Mouse (Mus musculus): ENCODE results near the gene Usp43.

Usp43 gene

DNA sequence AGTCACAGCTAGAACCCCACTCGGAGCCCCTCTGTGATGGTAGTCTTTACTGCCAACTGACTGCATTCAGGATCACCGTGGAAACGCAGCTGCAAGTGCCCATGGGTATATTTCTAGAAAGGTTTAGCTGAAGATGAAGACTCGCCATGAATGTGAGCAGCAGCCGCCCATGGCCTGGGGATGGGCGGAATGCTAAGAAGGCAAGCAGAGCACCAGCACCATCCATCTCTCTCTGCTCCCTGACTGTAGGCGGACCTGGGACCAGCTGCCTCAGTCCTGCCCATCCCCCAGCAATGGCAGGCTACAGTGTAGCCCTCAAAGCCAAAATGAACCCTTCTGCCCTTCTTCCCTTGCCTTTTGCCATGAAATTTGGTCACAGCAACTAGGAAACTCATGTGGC is 26.3 kb downstream of the Usp43 start:
- DNase-seq, result no peak

DNA sequence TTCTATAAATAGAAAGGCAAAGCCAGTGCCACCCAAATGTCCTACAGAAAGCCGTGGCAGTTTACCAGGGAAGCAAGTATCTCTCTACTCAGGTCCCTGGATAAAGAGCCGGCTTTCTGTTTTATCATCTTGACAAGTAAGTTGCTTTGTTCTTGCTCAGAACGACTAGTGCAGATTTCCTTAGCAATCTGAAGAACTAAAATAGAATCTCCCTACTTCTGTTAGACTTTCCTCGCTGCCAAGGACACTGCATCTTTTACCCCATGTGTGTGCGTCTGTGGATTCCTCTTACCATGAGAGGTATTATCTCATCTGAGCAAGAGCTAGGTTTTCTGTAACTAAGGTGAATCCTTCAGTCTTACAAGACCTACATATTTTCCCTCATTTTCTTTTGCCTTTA is 33.4 kb downstream of the Usp43 start:
- no peak for DNase-seq

DNA sequence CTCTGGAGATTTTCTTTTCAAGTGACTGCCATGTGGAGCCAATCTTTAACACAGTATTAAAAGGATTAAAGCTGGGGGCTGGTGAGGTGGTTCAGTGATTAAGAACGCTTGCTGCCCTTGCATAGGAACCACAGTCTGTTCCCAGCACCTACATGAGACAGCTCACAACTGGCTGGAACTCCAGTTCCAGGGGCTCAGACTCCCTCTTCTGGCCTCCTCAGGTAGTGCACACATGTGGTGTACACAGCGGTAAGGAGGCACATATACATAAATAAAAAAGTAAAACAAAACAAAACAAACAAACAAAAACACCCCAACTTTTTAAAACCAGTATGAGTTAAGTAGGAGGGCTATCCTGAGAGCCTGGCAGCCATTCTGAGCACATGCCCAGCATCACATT is 36.0 kb downstream of the Usp43 start:
- no peak for DNase-seq

DNA sequence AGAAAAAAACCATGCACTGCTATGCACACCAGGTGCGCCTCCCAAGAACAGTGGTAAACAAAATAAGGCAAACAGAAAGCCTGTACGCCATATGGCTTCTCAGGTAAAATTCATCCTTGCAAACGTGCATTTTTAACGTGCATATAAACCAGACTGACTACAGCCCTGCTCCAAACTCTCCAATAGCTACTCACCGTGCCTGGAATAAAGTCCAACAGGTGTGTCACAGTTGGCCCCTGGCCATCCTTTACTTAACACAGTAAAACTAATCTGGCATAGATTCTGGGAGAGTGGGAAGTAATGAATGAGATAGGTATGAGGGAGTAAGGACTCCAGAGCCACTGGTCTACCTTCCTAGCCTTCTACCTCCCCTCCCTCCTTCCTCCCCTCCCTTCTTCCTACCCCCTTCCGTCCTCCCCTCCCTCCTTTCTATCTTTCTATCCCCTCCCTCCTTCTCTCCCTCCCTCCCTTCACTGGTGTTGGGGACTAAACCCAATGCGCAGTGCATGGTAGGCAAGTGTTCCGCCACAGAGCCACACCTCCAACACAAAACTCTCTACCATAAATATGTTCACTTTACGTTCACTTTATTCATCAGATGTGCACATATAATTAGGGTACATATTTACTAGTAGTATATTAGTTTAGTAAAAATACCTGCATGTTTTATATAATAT is 56.3 kb downstream of the Usp43 start:
- DNase-seq, result no peak

DNA sequence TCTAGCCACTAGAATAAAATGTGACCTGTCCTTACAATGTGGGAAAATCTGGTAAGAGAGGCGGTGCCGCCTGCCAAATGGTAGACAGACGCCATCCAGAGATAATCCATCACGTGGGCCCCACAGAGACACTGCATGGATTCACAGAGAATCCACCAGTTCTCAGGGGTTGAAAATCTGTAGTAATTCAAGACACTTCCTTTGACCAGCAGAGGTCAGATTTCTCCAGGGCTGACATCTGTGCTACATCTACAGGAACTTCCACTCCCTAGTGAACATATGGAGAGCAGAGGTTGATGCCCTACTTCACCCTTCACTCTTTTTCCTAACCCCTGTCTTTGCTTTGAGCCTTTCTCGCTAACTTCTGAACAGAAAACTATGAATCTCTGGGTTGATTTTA is 56.9 kb downstream of the Usp43 start:
- no peak for DNase-seq

DNA sequence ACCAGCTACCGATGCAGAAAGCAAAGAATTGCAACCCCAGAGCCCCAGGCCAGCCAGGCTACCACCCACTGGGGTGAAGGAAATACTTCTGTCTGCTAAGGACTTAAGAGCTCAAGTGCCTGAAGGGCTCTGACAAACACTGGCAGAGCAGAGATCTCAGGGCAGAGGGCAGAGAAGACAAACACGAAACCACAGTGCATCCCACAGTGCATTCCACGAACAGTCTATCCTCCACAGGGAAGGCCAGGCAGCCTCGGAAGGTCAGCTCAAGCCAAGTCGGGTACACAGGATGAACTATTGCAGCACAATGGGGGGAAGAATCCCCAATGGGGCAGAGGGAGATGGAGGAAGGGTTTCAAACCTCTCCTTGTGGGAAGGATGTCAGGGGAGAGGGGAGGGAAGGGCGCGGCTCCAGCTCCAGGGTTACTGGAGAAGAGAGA is 60.5 kb downstream of the Usp43 start:
- no peak for DNase-seq

DNA sequence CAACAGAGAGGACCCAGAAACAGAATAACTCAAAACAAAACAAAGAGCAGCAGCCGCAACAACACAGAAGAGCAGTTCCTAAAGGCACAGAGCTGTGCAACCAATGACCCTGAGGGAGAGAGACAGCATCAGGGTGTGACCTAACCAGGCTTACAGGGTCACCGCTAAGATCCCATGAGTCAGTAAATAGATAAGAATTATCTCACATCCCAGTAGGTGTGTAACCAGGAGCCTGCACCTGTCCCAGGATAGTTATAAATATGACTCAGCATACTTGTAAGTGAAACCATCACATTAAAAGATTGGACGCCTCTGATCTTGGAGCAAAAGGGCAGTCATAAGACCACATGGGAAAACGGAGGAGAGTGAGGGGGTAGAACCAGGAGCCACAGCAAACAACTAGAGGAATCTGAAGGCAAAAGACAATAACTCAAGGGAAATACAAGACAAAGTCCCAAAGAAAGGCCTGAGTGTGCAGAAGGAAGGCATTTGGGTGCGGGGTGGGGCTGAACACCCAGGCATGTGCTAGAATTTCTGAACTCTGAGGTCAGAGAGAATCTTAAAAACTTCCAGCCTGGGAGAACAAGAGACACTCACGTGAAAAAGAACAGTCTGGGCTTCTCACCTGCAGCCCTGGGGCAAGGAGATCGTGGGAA is 61.1 kb downstream of the Usp43 start:
- DNase-seq, result no peak

DNA sequence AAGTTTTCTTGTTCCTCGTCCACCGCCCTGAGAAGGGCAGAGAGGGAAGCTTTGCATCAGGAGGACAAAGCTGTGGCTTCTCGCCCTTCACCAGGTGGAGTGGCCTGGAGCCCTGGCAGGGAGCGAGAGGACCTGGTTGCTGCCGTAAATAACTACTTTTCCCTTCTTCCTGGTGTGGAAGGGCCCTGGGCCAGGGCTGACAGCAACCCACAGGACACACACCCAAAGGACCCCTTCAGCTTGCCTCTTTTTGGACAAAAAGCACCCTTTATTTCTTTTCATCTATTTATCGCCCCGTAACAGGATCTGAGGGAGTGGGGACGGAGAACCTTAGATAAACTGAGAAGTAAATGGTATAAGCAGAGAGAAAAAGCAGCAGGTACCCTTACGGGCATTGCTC is 63.4 kb downstream of the Usp43 start:
- DNase-seq, result no peak

DNA sequence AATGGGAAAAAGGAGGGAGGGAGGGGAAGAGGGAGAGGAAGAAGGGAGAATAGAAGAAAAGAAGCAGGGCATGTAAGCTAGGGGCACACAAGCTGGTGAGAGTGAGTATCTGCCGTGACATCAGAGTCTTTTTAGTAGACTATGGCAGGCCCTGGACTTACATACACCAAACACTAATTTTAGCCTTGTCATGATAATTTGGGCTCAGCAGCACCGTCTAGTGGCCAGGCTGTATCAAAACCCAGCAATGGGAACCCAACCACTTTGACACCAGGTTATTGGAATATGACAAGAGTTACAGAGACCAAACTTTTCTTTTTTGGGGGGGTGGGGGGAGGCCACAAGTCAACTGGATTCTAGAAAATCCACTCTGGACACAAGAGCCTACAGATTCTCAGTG is 66.9 kb downstream of the Usp43 start:
- peak; percentile 11 to 23 for DNase-seq

DNA sequence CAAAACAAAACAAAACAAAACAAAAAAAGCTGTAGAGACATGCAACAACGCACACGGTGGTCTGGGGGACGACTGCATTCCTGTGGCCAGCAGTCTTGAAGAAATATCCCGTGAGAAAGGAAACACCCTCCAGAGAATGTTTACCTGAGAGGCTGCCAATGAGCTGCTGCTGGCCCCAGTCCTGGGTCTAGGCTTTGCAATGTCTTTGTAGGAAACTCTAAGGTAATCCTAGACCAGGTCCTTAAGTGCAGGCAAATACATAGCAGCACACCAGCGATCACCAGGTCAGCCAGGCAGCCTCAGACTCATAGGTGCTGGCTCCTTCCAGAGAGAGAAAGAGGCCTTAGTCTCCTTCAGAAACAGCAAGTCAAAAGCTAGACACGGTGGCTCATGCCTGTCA is 68.0 kb downstream of the Usp43 start:
- no peak for DNase-seq

DNA sequence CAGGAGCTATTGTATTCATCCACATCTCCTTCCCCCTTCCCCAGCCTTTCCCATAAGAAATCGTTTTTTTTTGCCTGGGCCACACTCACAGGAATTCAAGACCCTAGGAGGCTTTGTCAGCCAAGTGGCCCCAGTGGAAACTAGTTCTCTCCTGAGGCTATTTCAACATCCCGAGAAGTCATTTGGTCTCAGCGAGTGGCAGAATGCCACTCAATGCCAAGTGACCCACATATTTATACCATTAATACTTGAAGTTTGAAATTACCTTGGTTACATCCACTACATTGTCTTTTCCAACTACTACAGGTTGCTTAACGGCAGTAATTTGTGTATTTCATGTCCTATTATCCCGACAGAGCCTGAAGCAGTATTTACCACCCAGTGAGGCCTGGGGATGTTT is 70.2 kb downstream of the Usp43 start:
- DNase-seq, result no peak

DNA sequence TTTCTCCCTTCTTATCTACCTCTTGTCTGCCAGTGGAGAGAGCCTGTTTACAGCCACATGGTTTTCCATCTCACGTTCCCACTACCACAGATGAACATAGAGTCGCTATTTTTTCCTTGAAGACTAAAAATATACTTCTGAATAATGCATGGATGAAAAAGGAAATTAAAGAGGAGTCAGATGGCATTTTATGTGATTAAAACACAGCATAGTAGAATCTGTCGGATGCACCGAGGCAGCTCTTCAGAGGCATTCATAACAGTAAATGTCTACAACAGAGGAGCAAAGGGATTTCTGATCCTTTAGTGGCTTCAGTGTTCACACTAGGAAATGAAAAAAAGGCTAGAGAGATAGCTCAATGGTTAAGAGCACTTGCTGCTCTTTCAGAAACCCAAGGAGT is 76.8 kb downstream of the Usp43 start:
- no peak for DNase-seq

DNA sequence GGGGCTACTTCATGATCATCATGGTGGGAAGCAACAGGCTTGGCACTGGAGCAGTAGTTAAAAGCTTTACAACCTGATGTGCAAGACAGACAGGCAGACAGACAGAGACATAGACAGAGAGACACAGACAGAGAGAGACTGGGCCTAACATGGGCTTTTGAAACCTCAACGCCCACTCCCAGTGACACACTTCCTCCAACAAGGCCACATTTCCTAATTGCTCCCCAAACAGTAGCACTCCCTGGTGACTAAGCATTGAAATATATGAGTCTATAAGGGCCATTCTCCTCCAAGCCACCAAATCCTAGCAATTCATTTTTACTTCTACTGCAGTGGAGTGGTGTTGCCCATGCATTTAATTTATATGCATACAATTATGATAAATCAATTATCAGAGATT is 82.1 kb downstream of the Usp43 start:
- DNase-seq, result no peak

DNA sequence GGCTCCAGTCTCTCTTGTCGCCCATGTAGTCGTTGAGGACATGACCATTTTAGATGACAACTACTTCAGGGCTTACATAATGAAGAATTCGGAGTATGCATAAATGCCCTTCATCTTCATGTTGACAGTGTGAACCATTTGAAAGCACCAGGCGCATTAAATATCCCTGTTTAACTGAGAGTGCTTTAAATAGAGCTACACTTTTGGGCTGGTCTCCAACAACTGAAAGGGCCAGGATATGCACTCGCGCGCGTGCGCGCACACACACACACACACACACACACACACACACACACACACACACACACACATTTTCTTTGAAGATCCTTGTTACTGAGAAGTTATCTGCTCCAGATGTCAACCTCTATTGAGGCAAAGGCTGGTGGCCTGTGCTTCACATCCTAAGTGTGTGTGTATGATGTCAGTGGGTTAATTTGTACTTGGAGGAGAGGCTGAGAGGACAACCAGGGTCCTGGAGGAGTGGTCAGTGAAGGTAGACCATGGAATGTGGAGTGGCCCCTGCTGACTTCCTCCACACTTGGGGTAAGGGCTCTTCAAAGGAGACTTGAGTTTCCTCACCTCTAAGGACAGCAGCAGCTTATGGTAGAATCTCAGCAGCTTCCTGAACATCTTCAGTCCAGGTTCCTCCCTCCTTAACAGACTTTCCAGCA is 86.4 kb downstream of the Usp43 start:
- DNase-seq, result no peak

DNA sequence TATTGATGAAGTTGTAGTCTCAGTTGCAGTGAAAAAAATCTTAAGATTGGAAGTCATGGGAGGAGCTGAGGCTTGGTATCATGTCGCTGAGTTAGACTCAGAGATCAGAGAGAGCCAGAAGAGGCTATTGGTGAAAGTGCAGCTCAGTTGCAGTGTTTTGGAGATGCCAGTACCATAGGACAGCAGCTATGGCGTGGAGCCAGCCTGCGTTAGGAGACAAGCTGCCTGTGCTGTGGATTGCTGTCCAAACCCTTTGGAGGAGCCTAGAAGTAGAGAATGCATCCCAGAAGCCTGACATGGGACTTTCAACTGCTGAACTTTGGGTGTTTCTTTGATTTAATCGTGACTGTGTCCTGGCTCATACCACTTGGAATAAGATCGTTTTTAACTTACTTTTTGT is 90.1 kb downstream of the Usp43 start:
- DNase-seq, result no peak

DNA sequence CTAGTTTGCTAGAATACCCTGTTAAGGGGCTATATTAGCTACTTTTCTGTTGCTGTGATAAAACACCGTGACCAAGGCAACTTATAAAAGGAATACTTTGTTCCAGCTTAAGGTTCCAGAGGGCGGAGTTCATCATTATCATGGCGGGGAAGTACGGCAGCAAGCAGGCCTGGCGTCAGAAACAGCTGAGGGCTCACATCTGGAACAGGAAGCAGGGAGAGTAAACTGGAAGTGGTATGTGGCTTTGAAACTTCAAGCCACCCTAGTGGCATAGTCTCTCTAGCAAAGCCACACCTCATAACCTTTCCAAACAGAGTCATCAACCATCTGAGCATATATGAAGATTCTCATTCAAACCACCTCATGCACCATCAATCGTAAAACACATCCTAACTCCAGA is 92.4 kb downstream of the Usp43 start:
- DNase-seq, result no peak

DNA sequence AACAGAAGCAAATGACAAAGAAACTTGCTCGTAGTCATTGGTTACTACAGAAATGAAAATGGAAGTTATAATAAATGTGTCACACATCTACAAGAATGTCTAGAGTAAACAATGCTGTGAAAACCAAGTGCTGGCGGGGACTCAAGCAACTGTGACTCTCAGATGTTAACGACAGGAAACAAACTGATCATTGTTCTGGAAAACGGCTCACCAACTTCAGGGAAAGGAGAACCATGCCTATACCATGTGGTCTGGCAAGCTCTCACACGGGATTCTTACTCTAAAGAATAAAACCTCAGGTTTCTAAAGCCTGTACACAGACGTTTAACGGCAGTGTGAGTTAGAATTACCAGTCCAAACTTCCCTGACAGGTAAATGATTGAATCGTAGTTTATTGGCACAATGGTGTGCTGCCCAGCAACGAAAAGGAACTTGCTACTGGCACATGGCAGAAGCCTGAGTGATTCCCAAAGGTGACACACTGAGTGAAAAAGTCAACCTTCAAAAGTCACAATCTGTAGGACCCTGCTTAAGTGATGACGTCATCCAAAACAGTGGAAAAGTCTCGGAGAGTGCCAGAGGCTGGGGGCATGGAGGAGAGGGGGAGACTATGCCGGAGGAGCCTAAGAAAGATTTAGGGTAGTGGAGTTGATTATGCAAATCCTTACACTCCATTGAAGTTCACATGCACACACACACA is 93.4 kb downstream of the Usp43 start:
- DNase-seq, result no peak

DNA sequence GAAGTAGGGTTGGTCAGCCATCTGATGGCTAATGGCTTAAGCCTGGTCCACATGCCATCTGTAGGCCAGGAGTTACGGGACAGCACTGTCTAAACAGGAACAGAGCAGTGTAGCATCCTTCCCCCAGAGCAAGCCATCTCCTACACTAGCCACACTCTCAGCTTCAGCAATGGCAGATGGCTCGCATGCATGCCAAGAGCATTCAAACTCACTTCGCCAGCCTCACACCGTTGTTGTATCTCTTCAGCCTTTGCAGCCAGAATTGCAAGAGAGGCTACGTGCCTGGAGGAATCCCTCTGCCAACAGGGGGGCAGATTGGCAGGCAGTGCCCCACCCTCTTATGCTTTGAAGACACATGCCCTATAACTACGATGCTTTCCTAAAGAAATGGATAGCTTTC is 100.4 kb downstream of the Usp43 start:
- DNase-seq, result peak; percentile 27 to 32

DNA sequence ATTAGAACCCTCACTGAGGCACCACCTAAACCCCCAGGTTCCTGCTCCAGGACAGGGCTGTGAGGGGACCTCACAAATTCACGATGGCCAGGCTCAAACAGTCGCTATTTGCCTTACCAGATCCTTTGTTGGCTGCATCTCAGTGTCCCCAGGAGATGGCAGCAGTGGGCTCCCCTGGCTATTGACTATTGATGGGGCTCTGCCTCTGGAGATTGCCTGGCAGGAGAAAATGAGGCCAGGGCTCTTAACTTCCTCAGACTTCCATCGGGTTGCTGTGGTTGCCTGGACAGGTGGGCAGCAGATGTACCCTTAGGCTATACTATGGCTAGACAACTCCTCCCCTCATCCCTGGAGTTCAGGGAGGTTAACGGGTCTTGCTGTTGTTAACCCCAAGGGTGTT is 101.7 kb downstream of the Usp43 start:
- DNase-seq, result peak; percentile 6 to 15

DNA sequence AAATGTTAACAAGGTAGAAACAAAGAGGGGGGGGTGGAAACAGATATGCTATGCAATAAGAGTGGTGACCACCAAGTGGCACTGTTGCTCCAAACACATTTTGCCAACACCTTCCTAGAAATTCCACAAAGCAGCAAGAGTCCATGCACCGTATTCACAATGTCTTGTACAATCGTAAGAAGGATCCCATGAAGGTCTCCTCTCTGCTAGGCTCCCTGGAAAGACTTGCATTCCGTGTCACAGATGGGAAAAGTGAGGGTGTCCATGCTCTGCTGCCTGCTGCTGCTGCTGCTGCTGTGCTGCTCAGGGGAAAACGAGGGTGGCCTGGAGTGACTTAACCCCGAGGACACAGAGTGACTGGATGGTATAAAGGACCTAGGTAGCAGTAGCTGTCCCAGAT is 102.3 kb downstream of the Usp43 start:
- DNase-seq, result peak; percentile 6 to 21

DNA sequence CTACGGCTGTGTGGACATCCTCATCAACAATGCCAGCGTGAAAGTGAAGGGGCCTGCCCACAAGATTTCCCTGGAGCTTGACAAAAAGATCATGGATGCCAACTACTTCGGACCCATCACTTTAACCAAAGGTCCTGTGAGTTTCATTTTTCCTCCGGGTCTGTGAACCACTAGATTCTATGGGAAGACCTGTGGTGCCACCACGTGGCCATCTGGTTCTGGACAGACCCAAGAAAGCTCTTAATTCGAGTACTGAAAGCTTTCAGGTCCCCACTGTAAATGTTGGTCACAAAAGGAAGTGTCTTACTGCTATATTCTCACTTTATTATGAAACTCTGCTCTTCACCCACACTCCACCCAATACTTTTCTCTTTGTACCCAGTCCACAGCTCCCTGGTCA is 110.4 kb downstream of the Usp43 start:
- DNase-seq, result peak; percentile 13 to 28

DNA sequence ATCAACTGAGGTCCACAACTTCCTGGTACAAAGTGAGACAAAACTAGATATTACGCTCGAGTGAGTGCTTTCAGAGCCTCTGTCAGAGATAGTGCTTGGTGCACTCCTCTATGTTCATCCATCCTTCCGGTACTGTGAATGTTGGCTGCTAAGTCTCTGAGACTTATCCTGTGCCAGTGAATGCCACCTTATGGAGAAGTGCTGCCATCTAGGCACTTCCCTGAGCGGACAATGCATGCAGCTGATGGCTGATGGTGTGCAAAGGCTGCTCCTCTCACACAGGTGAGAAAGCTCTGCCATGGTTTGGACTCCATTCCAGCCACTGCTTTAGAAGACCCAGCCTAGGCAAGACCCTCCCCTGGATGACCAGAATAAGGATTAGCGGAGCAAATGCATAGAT is 113.9 kb downstream of the Usp43 start:
- no peak for DNase-seq

DNA sequence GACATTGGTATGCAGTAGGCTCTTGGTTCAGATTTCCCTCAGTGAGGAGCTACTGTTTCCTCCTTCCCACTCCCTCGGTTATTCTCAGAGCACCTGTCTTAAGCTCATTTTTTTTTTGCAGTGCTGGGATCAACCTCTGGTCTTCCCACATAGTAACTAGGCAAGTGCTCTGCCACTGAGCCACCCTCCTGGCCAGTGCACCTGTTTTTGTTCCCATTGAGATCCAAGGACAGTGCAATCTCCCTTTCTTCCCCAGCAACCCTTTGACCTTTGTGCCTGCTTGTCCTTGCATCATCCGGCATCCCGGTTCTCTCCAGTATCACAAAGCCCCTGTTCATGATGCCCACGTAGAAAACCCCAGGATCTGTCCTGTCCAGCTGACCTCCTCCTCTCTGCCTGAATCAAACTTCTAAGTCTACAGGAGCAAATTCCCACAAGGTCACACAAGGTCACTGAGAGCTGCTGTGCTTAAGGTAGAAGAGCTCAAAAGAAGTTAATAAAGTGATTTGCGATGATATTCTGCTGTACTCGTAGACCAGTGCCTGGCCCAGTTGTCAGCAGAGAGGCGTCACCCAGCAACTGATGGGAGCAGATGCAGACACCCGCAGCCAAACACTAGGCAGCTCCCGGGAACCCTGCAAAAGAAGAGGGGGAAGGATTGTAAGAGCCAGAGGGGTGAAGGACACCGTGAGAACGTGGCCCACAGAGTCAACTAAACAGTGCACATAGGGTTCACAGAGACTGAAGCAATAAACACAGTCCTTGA is 114.9 kb downstream of the Usp43 start:
- no peak for DNase-seq
